Mouse (Mus musculus): ENCODE results near the gene Gm20867. TPM values are rescaled to one million over a fixed set of nuclear protein-coding genes. Genes with fewer than 3 reads are reported as not detected.

The Gm20867 gene
- polyA plus RNA-seq (2014; fragmentation: Illumina TruSeq; extraction: RNeasy Lipid Tissue Mini Kit (QIAGEN cat#74804); ENCODE audit: low read depth, low replicate concordance), result not detected

DNA sequence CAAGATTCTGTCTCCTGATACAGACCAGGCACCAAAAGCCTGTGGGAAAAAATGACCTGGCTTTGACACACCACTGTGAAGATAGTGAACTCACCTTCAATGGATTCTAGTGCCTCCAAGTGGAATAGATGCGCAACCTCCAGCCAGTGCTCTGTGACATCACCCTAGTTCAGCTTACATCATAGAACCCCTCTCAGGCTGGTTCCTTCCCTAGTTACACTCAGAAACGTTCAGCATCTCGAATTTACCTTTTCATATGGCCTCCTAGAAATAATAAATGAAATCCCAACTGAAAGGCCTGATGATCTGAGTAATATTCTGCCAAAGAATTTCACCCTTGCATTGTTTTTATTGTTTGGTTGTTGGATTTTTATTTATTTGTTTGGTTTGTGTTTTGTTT is at the start of gene Gm20867:
Gm20867 (minus strand) TSS at position 101 of the 400 bp plus-strand sequence.

Other genes with a start within 250 kb of the Gm20867 start
- not detected for gene Gm29564, start 249.8 kb upstream of the Gm20867 start, polyA plus RNA-seq (2014; fragmentation: Illumina TruSeq; extraction: RNeasy Lipid Tissue Mini Kit (QIAGEN cat#74804); ENCODE audit: low read depth, low replicate concordance)